Mouse (Mus musculus): Measurements from ENCODE around the gene Sstr2.

The Sstr2 gene

DNA sequence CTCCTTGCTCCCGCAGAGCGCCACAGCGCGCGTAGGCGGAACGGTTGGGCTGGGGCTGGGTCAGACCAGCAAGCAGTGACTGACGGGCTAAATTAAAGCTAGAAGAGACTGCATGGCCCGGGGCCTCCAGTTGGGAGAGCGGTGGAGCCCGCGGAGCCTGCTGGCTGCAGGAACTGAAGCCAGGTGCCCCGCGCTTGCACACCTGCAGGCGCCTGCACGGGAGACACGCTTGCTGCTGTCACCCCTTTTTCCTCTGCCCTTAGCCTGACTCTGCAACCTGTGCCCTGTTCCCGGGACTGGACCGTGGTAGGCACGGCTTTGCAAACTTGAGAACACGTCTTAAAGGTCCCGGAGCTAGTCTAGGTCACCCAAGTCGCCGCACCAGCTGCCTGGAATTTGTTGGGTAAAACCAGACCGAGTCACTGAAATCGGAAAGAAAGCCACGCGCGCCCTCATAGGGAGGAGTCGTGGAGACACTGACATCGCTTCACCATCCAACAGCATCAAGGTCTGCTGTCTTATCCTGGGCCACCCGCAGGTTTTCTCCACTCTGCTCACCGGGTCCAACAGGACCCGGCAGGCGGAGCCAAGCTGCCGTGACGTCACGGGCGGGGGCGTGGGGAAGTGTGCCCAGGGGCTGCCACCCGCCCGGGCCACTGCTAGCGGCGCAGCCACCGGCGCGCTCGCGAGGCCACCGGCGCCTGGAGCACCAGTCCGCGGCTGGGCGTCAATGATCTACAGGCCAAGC lies at the start of gene Sstr2:
Gene Sstr2, plus strand, starts transcription at position 671 of the 748 bp plus-strand sequence.
- DNase-seq (ENCODE audit: inconsistent age in 2 of 2, low spot score in 1 of 2): peak; percentile 86 to 92

DNA sequence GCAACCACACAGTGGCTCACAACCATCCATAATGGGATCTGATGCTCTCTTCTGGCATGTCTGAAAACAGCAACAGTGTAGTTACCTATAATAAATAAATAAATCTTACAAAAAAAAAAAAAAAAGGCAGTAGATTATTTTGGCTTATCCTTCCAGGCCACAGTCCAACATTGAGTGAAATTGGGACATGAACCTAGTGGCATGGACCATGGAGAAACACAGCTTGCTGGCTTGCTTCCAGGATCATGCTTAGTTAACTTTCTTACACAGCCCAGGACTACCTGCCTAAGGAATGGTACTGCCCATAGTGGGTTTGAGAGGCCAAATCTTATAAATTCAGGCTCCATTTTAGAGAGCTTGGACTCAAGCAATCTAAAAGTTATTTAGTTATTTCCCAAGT lies 47.5 kb upstream of the Sstr2 start:
- no peak for DNase-seq (ENCODE audit: inconsistent age in 2 of 2, low spot score in 1 of 2)

GRCm38 (mm10) chr11:113572641-113573040 lies 46.5 kb upstream of the Sstr2 start:
- DNase-seq (ENCODE audit: inconsistent age in 2 of 2, low spot score in 1 of 2): no peak

DNA sequence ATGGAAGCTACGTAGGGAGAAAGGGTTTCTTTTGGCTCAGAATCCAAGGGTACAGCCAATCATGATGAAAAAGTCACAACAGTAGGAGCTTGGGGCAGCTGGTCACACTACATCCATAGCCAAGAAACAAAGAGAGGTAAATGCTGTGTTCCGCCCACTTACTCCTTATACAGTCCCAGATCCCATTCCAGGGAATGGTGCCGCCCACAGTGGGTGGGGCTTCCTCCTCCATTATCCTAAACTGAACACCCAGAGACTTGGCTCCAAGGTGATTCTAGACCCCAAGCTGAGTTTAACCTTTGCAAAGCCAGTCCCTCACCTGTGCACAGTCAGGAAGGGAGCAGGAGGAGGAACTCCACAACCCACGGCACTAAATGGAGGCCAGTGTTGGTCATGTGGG lies 41.9 kb upstream of the Sstr2 start:
- DNase-seq (ENCODE audit: inconsistent age in 2 of 2, low spot score in 1 of 2): no peak

DNA sequence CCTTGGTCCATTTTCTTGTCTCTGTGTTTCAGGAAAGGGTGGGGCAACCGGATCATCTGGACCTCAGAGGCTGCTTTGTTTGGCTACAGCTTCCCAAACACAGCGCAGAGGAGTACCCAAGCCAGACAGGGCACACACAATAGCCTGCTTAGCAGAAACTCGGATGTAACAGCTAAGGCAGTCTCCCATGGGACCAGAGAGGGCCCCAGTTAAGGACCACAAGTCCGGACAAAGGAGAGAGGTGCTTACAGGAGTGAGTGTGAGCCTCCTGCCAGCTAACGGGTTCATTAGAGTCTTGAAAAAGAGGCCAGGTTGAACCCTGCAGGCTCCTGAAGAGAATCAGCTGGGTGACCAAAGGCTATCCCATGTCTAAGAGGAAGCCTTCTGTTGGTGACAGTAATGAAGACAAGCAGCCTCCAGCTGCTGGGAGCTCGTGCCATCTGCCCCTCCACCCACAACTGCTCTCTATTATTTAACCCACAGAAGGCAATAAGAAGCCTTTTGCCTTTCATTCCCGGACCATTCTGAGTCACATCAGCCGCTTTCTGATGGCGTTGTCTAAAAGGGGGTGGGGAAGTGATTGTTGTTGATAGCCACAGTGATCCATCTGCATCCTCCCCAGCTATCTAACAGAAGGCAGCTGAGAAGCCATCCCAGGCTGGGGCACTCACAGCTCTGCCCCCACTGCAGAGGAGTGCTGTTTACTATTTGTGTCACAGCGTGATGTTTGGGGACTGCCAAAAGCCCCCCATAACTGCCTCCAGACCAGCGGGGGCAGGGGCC lies 35.1 kb upstream of the Sstr2 start:
- peak in 1 of 2 experiments; percentile 27 for DNase-seq (ENCODE audit: inconsistent age in 2 of 2, low spot score in 1 of 2)

- DNase-seq (ENCODE audit: inconsistent age in 2 of 2, low spot score in 1 of 2): no peak
Measured at GRCm38 (mm10) chr11:113586423-113586822, 32.7 kb upstream of the Sstr2 start.

DNA sequence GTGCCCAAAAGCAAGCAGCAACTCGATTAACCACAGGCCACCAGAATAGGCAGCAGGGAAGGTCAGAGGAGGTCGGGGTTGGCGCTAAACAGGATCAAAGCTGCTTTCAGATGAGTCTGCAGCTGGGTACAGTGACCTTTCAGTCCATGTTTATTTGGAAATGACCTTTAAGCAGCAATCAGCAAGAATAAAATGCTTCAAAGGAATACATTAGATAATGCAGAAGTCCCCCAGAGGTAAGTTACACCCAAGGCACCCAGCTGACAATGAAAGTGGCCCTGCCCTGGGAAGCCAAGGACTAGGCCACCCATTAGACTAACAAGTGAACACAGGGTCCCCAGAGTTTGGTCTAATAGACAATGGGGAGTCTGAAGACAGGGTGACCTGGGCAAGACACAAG lies 30.2 kb upstream of the Sstr2 start:
- peak; percentile 46 to 77 for DNase-seq (ENCODE audit: inconsistent age in 2 of 2, low spot score in 1 of 2)

DNA sequence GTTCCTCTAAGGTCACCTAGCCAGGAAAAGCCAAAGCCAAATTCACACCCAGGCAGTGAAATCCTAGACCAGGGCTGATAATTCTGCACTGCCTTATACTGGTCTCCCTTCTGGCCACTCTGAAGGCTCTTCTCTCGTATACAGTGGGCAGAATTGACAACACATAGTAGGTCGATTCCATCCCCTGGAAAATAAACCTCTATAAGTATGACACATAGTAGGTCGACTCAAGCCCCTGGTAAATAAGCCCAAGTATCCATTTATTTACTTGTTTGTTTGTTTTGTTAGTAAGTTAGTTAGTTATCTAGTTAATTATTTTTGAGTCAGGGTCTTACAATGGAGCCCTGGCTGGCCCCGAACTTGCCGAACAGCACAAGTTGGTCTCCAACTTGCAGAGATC lies 24.0 kb upstream of the Sstr2 start:
- no peak for DNase-seq (ENCODE audit: inconsistent age in 2 of 2, low spot score in 1 of 2)

DNA sequence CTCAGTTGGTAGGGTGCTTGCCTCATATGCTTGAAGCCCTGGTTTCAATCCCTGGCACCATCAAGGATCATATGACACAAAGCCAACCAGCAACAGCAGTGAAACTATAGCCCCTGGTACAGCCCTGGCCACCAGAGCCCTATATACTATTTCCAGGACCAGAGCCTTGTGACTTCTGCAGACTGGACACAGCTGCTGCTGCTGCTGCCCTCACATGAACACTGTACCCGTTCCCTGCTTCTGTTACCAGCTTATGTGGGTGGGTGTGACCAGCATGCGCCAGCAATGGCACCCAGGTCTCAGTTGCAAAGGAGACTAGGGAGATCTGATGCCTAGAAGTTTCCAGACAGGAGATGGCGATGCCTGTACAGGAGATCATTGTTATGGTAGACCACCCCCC lies 21.5 kb upstream of the Sstr2 start:
- no peak for DNase-seq (ENCODE audit: inconsistent age in 2 of 2, low spot score in 1 of 2)

DNA sequence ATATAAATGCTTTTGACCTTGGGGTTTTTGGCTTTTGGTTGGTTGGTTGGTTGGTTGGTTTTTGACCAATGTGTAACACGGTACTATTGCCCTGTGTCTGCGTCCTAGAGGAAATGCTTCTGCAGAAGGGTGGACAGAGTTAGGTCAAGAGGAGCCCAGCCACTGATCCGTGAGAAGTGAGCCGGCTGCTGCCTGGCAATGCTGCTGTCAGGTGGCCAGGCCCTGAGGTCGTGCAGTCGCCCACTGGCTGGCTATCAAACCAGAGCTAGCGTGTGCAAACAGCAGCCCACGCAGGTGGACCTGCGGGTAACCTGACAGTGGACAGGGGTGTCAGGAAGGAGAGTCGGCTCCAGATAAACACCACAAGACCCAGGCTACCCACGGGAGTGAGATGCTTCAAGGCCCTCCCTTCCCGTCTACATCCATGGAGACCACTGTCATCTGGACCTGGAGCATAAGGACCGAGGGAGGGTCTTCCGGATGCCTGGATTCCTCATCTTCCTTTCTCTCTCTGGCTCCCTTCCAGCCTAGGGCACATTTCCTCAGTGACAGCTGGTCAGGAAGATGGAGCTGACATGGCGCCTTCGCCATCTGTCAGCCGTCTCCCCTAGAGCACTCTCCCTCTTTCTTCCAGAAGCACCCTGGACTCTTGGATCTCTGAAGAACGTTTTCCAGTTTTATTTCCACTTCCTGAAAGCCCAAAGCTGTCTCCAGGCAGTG lies 18.5 kb upstream of the Sstr2 start:
- DNase-seq (ENCODE audit: inconsistent age in 2 of 2, low spot score in 1 of 2): no peak

- no peak for DNase-seq (ENCODE audit: inconsistent age in 2 of 2, low spot score in 1 of 2)
Measured at GRCm38 (mm10) chr11:113601616-113602343, 17.4 kb upstream of the Sstr2 start.

DNA sequence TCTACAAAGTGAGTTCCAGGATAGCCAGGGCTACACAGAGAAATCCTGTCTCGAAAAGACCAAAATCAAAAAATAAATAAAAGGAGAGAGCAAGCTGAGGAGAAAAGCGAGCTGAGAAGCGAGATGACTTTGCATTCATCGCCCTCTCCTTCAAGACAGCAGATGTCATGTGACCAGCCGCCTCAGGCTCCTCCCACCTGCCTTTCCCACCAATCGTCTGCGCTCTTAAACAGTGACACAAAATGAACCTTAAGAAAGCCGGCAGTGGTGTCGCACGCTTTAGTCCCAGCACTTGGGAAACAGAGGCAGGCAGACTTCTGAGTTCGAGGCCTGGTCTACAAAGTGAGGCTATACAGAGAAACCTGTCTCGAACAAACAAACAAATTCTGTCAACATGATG lies 11.6 kb upstream of the Sstr2 start:
- DNase-seq (ENCODE audit: inconsistent age in 2 of 2, low spot score in 1 of 2): no peak

DNA sequence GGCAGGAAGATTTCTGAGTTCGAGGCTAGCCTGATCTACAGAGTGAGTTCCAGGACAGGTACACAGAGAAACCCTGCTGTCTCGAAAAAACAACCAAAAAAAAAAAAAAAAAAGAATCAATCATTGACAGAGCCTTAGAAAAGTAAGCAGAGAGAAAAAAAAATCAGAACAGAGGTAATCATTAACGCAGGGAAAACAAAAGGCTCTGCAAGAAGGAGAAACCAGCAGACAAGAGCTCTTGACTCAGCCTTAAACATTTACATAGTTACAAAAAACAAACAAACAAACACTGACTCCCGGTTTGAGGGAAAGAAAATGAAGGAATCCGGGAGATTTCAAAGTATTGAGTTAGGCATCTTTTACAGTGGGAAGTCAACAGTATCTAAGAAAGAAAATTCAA lies 9.6 kb upstream of the Sstr2 start:
- no peak for DNase-seq (ENCODE audit: inconsistent age in 2 of 2, low spot score in 1 of 2)

GRCm38 (mm10) chr11:113610266-113610665 lies 8.9 kb upstream of the Sstr2 start:
- peak in 1 of 2 experiments; percentile 46 for DNase-seq (ENCODE audit: inconsistent age in 2 of 2, low spot score in 1 of 2)

- DNase-seq (ENCODE audit: inconsistent age in 2 of 2, low spot score in 1 of 2): peak; percentile 54 to 72
Measured at GRCm38 (mm10) chr11:113611112-113611646, 8.0 kb upstream of the Sstr2 start.

GRCm38 (mm10) chr11:113611664-113612611 lies 7.2 kb upstream of the Sstr2 start:
- peak; percentile 78 to 88 for DNase-seq (ENCODE audit: inconsistent age in 2 of 2, low spot score in 1 of 2)

DNA sequence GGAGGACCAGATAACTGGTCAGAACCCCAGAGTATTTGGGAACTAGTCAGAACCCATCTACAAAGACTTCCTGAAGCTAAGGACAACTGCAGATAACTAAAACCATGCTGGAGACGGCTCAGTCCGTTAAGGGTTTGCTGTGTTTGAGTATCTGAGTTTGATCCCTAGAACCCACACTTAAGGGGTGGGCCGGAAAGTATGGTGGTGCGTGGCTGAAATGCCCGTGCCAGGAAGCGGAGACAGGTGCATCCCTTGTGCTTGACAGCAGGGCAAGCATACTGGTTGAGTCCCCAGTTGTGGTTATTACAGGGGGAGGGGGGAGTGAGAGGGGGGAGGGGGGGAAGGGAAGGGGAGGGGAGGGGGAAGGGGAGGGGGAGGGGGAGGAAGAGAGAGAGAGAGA lies 4.7 kb upstream of the Sstr2 start:
- DNase-seq (ENCODE audit: inconsistent age in 2 of 2, low spot score in 1 of 2): no peak

DNA sequence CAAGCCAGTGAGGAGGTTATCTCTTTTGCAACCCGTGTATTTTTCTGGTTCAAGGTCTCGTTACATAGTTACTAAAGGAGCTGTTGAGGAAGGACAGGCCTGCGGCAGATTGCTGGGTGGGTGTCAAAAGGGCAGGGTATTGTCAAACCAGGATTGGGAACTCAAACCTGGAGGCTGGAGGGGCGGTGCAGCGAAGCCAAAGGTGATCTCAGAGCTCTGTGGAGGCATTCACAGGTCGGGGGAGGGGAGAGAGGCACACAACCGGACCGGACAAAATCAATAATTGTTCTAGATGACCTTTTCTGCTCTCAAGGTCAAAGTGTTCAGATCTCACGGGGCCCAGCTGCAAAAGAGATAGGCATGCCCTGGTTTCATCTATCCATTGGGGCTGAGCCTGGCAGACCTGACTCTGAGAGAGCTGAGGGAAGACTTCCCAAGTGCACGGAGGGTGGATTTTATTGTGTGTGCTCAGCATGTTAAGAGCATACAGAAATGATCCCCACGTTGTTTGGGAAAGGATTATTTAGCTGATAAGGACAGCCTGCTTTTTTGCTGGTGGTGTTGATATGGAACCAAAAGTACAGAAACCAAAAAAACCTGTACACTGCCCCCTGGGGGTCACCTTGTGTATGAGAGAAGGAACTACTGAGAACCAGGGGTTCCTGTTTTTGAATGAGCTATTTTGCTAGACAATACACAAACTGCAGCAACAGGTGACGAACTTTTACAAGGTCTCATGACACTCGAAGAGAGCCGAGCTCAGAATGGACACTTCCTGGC lies 1.8 kb upstream of the Sstr2 start:
- peak; percentile 69 to 87 for DNase-seq (ENCODE audit: inconsistent age in 2 of 2, low spot score in 1 of 2)

DNA sequence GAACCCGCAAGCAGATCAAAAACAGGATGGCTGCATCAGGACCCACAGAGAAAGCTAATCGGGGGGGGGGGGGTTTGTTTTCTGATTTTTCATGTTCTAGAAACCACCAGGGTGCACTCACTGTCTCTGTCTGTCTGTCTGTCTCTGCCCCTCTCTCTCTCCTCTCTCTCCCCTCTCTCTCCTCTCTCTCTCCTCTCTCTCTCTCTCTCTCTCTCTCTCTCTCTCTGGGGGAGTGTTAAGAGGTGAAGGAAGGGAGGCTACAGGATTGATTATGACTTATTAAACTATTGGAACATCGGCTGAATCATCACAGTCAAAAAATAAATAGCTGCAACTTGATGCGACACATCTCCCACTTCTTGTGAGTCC lies 855 bp upstream of the Sstr2 start:
- DNase-seq (ENCODE audit: inconsistent age in 2 of 2, low spot score in 1 of 2): no peak
